Mouse (Mus musculus): ENCODE results near the gene Fibcd1.

GRCm38 (mm10) chr2:31811086-31811958 is 34.5 kb downstream of the Fibcd1 start:
- no peak for TF ChIP-seq HCFC1 (IDR thresholded peaks at IDR 0.05; ENCODE audit: borderline replicate concordance, insufficient read depth, low read length)
- no peak for TF ChIP-seq ZNF384 (IDR thresholded peaks at IDR 0.05; ENCODE audit: low read depth, low read length)
- no peak for TF ChIP-seq ZC3H11A (IDR thresholded peaks at IDR 0.05; ENCODE audit: borderline replicate concordance, low read depth, low read length)
- no peak for TF ChIP-seq CHD2 (IDR thresholded peaks at IDR 0.05; ENCODE audit: low read depth, low read length)
- TF ChIP-seq MAFK (IDR thresholded peaks at IDR 0.05; ENCODE audit: insufficient read depth, low read depth, low read length) = no peak
